Mouse (Mus musculus) stomach, embryonic 16.5 days (tissue): ENCODE data around the gene Dnase1l3. TPM values are rescaled to one million over a fixed set of nuclear protein-coding genes. Genes with fewer than 3 reads are reported as not detected.
A peak's percentile ranks its signal among the peaks of the same experiment; 100 is the strongest.

Experiments used
- ATAC-seq: fragments of 200-750 bp; cut with Nextera tagmentation; 2 replicates; pipeline ENCODE4 v1.8.0; 2017; ENCODE audit warnings: moderate number of reproducible peaks, moderate TSS enrichment; ENCODE audit not compliant: insufficient read depth, low FRiP score
- H3K27ac ChIP-seq: fragments of 300-500 bp; sonication (generic); 2 replicates; pipeline ENCODE4 v1.5.1; 2014; ENCODE audit warnings: low read length
- H3K27me3 ChIP-seq: fragments of 300-500 bp; sonication (generic); 2 replicates; pipeline ENCODE4 v1.6.1; 2014; ENCODE audit warnings: low read length, control low read depth, mixed read lengths; ENCODE audit not compliant: control insufficient read depth, insufficient read depth
- H3K36me3 ChIP-seq: fragments of 300-500 bp; sonication (generic); 2 replicates; pipeline ENCODE4 v1.6.1; 2014; ENCODE audit warnings: low read length; ENCODE audit not compliant: control insufficient read depth, insufficient read depth
- H3K4me1 ChIP-seq: fragments of 300-500 bp; sonication (generic); 2 replicates; pipeline ENCODE4 v1.6.1; 2014; ENCODE audit warnings: low read length, control low read depth, mixed read lengths; ENCODE audit not compliant: control insufficient read depth, insufficient read depth
- H3K4me2 ChIP-seq: fragments of 300-500 bp; sonication (generic); 2 replicates; pipeline ENCODE4 v1.6.1; 2014; ENCODE audit warnings: low read depth, low read length, mixed read lengths
- H3K4me3 ChIP-seq: fragments of 300-500 bp; sonication (generic); replicated peaks from 2 replicates; pipeline ENCODE4 v1.5.1; 2014; ENCODE audit warnings: mild to moderate bottlenecking, low read length
- H3K9ac ChIP-seq: fragments of 300-500 bp; sonication (generic); 2 replicates; pipeline ENCODE4 v1.6.1; 2014; ENCODE audit warnings: low read length
- H3K9me3 ChIP-seq: fragments of 300-500 bp; sonication (generic); replicated peaks from 2 replicates; pipeline ENCODE4 v1.6.1; 2016; ENCODE audit warnings: low read length, control low read depth; ENCODE audit not compliant: control insufficient read depth
- WGBS: fragments of 180-500 bp; shearing (Covaris S2); extraction: QIAGEN DNeasy Blood & Tissue Kit; methylation state at CpG from one replicate; pipeline ENCODE4 v1.1.7; 2014; 5-methylcytosine and 5-hydroxymethylcytosine counted together
- polyA plus RNA-seq: library from polyadenylated mRNA; unstranded; fragments of >200 nt; fragmentation: Nextera tagmentation; extraction: Ambion mirVana; gene quantifications from 2 replicates; pipeline ENCODE4 v1.2.1, GENCODE M21; 2015

The Dnase1l3 gene
- polyA plus RNA-seq, 1 experiment from 2014 or later, result 2.3 TPM

DNA sequence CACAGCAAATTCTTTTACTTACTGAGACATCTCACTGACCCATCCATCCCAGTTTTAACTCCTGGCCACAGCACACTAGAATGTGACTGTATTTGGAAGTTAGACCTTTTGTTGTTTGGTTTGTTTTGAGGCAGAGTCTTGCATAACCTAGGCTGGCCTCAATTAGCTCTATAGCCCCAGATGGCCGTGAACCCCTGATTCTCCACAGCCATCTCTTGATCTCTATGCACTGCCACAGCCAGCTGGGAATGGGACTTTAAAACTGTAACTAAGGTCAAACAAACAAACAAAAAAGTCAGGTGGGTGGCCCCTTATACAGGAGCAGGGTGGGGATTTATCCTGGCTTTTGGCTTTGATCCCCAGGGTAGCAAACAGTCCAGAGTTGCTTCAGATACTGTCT lies 19.7 kb downstream of the Dnase1l3 start:
- Histone ChIP-seq H3K4me3 (no peak overlapping the region), H3K36me3 (no peaks in the 10 kb centered on the region), H3K9me3 (no peaks in the 10 kb centered on the region), H3K27ac (no peak overlapping the region), H3K4me1 (no peaks in the 10 kb centered on the region), H3K9ac (no peak overlapping the region), H3K27me3 (no peaks in the 10 kb centered on the region), H3K4me2 (no peak overlapping the region)
- ATAC-seq, result no peak
- WGBS, result 88% methylated on average over 1 of the region's 1 CpGs

DNA sequence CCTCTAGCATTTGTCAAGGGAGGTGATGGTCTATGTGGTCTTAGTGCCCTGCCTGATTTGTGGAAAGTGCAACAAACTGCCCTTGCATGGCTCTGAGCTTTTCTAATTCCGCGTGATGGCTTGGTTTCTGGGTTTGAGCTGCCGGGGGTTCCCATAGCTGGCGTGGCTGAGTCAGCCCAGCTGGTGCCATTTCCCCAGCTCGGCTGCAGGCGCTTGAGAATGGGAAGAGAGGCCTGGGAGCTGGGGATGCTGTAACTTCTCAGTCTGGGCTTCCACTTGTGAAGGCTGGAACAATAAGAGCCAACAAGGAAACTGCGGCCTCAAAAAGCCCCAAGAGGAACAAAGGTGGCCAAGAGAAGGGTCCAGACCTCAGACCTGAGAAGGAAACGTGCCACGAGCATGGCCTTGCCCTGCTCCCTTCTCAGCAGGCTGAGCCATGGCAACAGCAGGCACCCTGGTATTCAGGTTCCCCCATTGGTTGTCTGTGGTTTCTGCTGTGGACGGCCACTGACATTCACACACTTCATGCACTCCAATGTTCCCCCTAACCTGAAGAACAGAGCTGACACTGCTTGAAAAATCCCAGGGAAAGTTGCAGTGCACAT lies 22.4 kb downstream of the Dnase1l3 start:
- Histone ChIP-seq H3K27me3 (no peaks in the 10 kb centered on the region), H3K9me3 (no peaks in the 10 kb centered on the region), H3K36me3 (no peaks in the 10 kb centered on the region), H3K4me2 (no peak overlapping the region), H3K4me3 (no peak overlapping the region), H3K4me1 (no peaks in the 10 kb centered on the region), H3K27ac (no peak overlapping the region), H3K9ac (no peak overlapping the region)
- 53% methylated on average over 10 of the region's 10 CpGs for WGBS
- no peak for ATAC-seq

DNA sequence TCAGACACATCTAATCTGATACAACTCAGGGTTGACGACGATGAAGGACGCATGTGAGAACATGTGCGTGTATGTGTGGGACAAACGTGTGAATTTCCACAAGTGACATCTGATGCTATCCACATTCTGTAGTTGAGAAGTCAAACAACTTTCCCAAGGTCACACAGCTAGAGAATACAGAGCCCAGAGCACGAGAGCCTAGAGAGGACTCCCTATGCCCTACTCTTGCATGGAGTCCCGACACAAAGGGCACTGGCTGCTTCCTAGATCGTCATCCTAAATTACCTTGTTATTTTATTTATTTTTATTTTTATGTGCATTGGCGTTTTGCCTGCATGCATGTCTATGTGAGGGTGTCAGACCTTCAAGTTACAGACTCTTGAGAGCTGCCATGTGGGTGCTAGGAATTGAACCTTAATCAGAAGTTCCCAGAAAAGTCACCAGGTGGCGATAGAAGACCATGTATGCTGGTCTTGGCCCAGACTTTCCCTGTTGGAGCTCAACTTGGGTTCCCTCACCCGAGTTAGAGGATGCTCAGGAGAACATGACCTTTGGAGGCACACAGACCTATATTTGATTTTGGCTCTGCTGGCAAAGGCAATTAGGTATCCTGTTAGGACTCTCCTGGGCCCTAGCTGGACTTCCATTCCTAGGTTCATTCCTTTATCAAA lies 30.0 kb downstream of the Dnase1l3 start:
- no peak overlapping the region for H3K4me3 ChIP-seq
- H3K4me1 ChIP-seq, result peaks cover 13% of the 10 kb centered on the region
- WGBS, result 45% methylated on average over 11 of the region's 11 CpGs
- H3K27ac ChIP-seq, result no peak overlapping the region
- H3K36me3 ChIP-seq, result no peaks in the 10 kb centered on the region
- H3K9me3 ChIP-seq, result no peaks in the 10 kb centered on the region
- peak; percentile 65; the same call in 1 of the 2 replicates for ATAC-seq
- H3K27me3 ChIP-seq, result no peaks in the 10 kb centered on the region
- H3K4me2 ChIP-seq, result no peak overlapping the region
- no peak overlapping the region for H3K9ac ChIP-seq

DNA sequence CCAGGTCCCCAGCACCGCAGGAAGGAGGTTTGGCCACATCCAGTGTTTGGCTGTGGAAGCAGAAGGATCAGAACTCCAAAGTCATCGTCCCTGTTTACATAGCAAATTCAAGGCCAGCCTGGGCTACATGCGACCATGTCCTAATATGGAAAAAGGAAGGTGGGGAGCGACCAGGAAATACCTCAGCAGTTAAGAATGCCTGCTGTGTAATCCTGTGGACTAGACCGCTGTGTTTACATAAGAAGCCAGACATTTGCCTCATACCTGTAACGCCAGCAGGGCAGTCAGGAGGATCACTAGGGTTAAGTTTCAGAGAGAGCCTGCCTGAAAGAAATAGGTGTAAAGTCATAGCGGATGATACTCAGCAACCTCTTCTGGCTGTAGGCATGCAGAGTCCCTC lies 31.2 kb downstream of the Dnase1l3 start:
- 42% methylated on average over 7 of the region's 7 CpGs for WGBS
- ATAC-seq, result no peak
- peak overlapping the region; percentile 4; the same call in 1 of the 2 replicates for H3K27ac ChIP-seq
- H3K4me1 ChIP-seq, result peaks cover 13% of the 10 kb centered on the region
- no peaks in the 10 kb centered on the region for H3K27me3 ChIP-seq
- H3K4me2 ChIP-seq, result no peak overlapping the region
- H3K4me3 ChIP-seq, result no peak overlapping the region
- no peaks in the 10 kb centered on the region for H3K9me3 ChIP-seq
- H3K9ac ChIP-seq, result no peak overlapping the region
- no peaks in the 10 kb centered on the region for H3K36me3 ChIP-seq

DNA sequence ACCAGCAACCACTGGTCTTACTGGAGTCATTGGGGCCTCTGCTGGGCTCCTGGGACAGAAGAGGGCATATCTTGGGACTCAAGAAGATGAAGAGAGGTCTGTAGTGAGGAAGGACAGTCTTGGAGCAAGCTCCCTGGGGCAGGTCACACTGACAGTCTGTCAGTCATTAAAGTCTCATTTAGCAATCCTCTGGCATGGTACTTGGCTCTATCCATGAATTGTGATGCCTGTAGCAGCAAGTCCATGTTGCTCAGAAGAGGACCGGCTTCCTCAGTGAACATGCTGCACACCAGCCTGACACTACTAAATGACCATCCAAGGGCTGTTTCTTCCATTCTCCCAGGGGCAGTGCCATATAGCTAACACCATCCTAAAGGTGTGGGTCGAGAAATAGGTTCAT lies 31.7 kb downstream of the Dnase1l3 start:
- peaks cover 13% of the 10 kb centered on the region for H3K4me1 ChIP-seq
- ATAC-seq, result no peak
- H3K4me2 ChIP-seq, result no peak overlapping the region
- H3K27me3 ChIP-seq, result no peaks in the 10 kb centered on the region
- no peaks in the 10 kb centered on the region for H3K36me3 ChIP-seq
- H3K9ac ChIP-seq, result no peak overlapping the region
- H3K27ac ChIP-seq, result no peak overlapping the region
- no peaks in the 10 kb centered on the region for H3K9me3 ChIP-seq
- H3K4me3 ChIP-seq, result no peak overlapping the region
- 90% methylated on average over 2 of the region's 2 CpGs for WGBS

DNA sequence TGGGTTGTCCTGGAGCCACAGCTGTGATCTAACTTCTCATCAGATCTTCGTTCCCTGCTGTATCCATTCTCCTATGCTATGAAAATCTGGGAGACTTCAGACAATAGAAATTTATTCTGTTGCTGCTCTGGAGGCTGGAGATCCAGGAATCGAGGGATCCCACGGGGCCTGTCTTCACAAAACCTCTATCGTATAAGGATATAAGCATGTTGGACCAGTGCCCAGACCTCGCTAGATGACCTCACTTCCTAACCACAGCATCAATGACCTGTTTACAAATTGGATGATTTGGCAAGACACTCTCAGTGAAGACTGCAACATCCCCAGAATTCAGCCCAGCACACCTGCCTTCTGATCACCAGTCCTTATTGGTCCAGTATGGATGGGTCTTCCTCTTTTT lies 32.7 kb downstream of the Dnase1l3 start:
- Histone ChIP-seq H3K9me3 (no peaks in the 10 kb centered on the region), H3K4me2 (no peak overlapping the region), H3K4me3 (no peak overlapping the region), H3K9ac (no peak overlapping the region), H3K27ac (no peak overlapping the region), H3K27me3 (no peaks in the 10 kb centered on the region), H3K36me3 (no peaks in the 10 kb centered on the region), H3K4me1 (peaks cover 13% of the 10 kb centered on the region)
- WGBS, result 25% methylated on average over 5 of the region's 5 CpGs
- ATAC-seq, result no peak

DNA sequence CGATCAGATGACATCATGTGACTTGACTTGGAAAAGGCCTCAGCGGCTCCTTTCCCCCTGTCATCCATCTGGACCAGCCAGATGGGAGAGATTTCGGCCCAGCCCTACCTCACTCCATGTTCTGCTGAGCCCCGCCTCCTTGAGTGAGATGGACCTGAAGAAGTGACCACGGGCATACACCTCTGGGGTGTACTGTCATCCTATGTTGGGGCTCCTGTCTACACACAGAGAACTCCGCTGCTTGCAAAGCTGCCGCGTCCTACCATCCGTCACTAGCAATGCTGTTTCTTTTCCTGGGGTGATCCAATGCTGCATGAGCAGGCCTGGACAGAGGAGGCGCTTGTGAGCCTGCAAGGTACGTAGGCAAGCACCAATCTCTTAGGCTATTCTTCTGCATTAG lies 33.8 kb downstream of the Dnase1l3 start:
- H3K4me2 ChIP-seq, result no peak overlapping the region
- H3K36me3 ChIP-seq, result no peaks in the 10 kb centered on the region
- no peaks in the 10 kb centered on the region for H3K9me3 ChIP-seq
- no peak overlapping the region for H3K4me3 ChIP-seq
- 65% methylated on average over 11 of the region's 11 CpGs for WGBS
- no peak for ATAC-seq
- H3K27ac ChIP-seq, result no peak overlapping the region
- peaks cover 13% of the 10 kb centered on the region for H3K4me1 ChIP-seq
- no peak overlapping the region for H3K9ac ChIP-seq
- H3K27me3 ChIP-seq, result no peaks in the 10 kb centered on the region

DNA sequence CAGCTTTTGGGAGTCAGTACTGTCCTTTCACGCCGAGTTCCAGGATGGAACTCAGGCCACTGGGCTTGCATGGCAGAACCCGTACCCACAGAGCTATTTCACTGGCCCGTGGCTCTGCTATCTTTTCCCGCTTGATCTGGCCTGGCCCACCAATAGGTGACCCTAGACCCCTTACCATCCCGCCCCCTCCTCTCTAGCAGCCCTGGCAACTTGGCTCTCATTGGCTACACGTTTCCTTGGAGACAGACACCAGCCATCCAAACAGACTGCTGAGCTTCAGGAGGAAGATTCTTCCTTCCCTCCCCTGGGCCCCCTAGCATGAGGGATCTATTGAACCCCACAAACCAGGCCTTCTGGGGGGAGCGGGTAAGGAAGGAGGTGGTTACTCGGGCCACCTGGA lies 37.3 kb downstream of the Dnase1l3 start, which contains the start of gene Gm45521:
TSS of gene Gm45521 (plus strand) at position 240 of the 400 bp plus-strand sequence.
- no peaks in the 10 kb centered on the region for H3K9me3 ChIP-seq

DNA sequence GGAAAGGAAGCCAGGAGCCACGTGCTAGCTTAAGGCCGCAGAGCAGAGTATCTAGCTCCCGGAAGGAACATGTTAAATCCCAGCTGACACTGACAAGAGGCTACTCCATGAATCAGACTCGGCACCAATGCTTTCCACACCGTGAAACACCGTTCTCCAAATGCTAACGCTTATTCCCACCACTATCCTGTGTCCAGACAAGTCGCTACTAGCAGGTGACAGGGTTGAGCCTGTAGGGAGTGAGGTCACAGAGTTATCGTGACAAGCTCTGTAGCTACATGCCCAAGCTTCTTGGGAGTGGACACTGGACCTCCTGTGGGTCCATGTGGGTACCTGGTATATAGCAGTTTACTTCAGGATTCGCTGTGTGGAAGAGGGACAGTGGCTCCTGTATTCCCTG lies 37.9 kb downstream of the Dnase1l3 start:
- H3K9me3 ChIP-seq, result no peaks in the 10 kb centered on the region
- no peak overlapping the region for H3K9ac ChIP-seq
- H3K4me1 ChIP-seq, result peaks cover 23% of the 10 kb centered on the region
- 63% methylated on average over 10 of the region's 10 CpGs for WGBS
- no peak for ATAC-seq
- H3K4me3 ChIP-seq, result no peak overlapping the region
- H3K27me3 ChIP-seq, result no peaks in the 10 kb centered on the region
- no peaks in the 10 kb centered on the region for H3K36me3 ChIP-seq
- peak overlapping the region; percentile 60 for H3K27ac ChIP-seq
- H3K4me2 ChIP-seq, result no peak overlapping the region

More for the DNA sequence above, 37.3 kb downstream of the Dnase1l3 start, which contains the start of gene Gm45521:
- no peaks in the 10 kb centered on the region for H3K36me3 ChIP-seq
- ATAC-seq, result no peak
- peaks cover 27% of the 10 kb centered on the region for H3K4me1 ChIP-seq
- H3K27ac ChIP-seq, result peak within 1 kb of the TSS; percentile 60
- H3K9ac ChIP-seq, result no peak within 1 kb of the TSS
- 69% methylated on average over 9 of the region's 9 CpGs for WGBS
- H3K4me3 ChIP-seq, result no peak within 1 kb of the TSS
- no peaks in the 10 kb centered on the region for H3K27me3 ChIP-seq
- no peak within 1 kb of the TSS for H3K4me2 ChIP-seq
